Mouse (Mus musculus): Measurements from ENCODE around the gene Gm26965.
"Not testable (repeated sequence)": the region's sequence is repeated elsewhere in the genome, so short reads cannot be mapped to it uniquely, and the experiment has no call there.

Gm26965 gene

DNA sequence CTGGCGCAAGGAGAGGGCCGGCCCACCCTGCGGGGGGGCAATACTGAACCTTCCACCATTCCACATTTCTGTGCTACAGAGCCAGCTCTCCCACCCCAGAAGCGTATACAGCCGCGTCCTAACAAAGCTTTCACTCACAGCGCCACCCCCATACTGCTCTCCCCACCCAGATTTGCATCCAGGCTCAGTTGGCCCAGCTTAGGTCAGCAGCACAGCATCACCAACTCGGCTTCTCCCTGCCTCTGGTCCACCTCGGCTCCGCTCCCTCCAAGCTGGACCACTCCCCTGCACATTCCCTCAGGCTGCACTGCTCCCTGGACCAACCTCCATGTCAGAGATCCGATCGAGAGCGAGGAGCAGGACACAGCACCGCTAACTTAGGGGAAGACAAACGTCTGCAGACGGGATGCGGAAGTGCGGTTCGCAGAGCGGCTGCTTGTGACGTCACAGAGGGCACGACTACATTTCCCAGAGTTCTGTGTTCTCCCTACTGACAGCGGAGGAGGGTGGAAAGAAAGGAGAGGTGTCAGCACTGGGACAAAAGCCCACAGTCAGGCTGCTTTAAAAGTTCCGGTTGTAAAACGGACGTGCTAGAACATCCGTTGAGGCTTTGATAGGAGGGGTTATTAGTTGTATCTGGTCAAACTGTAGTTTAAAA is at the start of gene Gm26965, which contains the start of gene Zfp87:
Gene Gm26965, minus strand, starts transcription at position 399 of the 658 bp plus-strand sequence.
Gene Zfp87, minus strand, starts transcription at position 425 of the 658 bp plus-strand sequence.
- in situ Hi-C loops (cut with MseI, MboI), result no loop called here

DNA sequence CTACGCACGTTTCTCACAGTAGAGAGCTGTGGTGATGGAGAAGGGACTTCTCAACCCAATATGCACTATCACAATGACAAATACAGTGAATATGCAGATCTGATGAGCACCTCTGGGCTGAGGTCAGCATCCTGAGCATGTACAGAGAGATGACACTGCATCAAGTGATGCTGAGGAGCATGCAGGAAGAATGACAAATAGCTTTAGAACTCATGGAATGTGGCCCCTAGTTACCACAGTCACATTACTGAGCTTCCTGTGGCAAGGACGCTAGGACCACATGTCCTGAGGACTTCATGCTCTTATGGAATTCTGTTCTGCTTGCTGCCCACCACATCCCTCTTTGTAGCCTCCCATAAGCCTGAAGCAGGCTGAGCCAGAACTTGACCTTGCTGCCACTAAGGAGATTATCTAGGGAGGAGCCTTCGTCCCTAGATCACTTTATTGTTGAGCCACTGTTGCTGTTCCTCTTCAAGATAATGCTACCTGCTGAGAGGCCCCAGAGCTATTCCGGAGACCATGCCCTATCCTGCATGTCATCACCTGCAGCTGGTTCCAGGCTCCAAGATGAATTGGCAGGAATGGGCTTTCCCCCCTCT is 46.7 kb upstream of the Gm26965 start:
- in situ Hi-C loops (cut with MseI, MboI), result no loop called here

DNA sequence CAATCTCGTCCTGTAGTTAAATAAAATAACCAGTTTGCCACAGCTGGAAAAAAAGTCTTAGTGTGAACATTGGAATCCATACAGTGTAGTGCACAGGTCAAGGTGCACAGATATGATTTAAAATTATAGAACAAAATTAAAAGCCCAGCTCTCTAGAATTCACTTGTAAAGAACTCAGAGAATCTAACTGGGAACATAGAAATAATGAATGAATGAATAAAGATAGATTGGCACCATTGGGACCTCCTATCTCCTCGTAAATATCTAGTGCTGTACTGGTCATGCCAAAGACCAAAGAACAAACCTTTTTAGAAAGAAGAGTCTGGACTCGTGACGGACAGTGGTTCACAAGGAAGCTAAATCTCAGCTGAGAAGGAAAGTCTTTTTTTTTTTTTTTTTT is 27.8 kb upstream of the Gm26965 start, which contains the start of gene Zfp748:
Gene Zfp748, minus strand, starts transcription at position 101 of the 400 bp plus-strand sequence.
- in situ Hi-C loops (cut with MseI, MboI), result no loop called here

DNA sequence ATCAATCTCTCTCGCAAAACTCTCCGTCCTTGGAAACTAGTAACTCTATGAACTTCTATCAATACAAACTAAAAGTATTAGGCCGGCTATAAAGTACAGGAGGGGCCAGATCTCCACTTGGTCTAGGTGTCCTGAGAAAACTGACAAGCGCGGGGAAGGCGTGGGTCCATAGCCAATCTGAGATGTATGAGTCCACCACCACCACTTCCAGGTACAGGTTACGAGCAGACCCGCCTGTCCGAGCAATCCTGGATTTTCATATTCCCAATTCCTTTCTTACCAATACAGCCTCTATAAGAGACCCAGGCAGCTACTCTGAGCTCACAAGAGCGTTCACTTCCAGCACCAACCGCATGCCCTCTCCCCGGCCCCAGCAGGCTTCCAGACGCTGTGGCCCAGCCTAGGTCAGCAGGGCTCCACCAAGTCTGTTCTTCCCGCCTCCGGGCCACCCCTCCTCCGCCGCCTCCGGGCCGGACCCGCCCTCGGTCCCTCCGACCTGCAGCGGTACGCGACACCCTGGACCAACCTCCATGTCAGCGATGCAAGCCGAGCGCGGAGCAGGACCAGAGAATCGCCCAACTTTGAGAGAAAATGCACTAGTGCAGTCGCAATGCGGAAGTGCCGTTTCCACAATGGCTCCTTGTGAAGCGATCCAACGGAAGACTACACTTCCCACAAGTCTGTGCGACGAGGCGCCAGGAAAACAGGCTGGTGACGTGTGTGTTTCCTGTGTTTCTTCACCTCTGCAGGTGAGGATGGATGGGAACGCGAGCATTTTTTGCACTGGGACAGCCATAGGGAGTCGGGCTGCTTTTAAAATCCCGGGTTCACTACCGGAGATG is 26.8 kb upstream of the Gm26965 start:
- in situ Hi-C loops (cut with MseI, MboI), result no loop called here

DNA sequence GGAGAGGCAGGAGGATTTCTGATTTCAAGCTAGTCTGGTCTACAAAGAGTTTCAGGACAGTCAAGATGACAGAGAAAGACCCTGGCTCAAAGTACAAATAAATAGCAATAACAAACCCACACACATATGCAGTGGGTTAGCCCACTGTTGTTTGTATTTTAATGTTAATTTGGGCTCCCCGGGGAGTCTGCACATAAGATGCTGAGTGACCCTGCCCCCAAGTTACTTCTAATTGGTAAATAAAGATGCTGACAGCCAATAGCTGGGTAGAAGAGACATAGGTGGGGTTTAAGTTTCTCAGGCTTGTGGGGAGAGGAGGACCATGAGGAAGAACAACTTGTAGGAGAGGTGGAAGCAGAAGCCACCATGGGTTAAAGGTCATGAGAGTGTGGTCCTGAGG is 20.0 kb upstream of the Gm26965 start:
- in situ Hi-C loops (cut with MseI, MboI), result no loop called here

DNA sequence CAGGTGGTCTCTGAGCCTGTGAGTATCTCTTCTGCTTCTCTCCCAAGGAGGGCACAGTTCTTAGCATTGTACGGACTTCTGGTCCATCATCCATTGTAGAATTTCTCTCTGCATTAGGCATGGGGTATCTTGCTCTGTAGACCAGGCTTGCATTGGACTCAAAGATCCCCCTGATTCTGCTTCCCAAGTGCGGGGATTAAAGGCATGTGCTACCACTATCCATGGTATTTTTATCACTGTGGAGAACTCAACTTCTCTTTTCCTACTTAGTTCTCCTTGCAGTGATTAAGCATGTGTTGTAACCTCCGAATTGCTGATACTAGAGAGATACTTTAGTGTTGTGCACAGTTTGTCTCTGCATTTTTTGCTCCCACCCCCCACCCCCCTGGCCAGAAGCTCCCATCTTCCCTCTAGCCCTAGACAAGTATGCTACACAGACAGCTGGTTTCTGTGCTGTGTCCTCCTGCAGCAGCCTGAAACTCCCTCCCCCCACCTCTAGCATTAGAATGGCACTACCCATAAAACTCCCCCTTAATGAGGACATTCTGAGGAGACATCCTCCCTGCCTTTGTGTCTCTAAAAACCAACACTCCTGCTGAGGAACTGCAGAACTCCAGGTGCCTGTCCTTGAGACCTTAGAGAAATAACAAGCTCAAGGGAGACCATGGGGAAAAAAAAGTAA is 1.2 kb upstream of the Gm26965 start:
- in situ Hi-C loops (cut with MseI, MboI), result no loop called here

DNA sequence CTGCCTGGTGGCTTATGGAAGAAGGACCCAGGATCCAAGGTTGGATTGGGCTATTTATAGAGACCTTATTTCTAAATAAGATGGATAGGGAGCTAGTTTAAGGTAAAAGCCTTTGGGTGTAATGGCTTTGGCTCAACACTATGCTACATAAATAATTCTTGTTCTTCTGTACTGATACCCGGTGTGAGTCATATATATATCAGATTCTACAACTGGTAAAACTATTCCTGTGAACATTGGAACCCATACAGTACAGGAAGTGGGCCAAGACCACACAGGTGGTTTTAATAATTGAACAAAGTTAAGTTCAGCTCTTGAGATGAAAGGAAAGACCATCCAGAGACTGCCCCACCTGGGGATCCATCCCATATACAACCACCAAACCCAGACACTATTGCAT is 25.0 kb downstream of the Gm26965 start:
- in situ Hi-C loops (cut with MseI, MboI), result no loop called here

DNA sequence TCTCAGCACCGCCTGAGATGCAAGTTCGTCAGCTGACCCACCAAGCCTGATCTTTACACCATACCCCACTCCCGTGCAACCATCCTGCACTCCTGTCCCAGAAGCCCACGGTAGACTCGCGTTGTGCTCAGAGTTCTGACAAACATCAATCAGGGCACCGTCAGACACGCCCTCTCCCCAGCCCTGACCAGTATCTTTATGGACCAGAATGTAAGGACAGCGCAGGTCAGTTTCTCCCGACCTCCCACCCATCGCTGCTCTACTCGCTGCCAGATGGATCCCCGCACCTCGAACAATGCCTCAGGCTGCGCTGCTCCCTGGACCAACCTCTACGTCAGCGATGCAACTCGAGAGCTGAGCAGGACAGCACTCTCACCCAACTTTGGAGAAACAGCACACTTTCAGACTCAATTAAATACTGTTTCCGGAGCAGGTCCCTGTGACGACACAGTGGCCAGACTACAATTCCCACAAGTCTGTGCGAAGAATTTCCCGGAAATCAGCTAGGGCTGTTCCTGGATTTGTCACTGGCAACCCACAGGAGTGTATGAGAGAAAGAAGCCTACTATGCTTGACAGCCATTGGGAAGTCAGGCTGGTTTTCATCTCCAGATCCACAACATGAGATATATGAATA is 25.7 kb downstream of the Gm26965 start, which contains the start of gene Zfp58:
Gene Zfp58, minus strand, starts transcription at position 472 of the 636 bp plus-strand sequence.
- in situ Hi-C loops (cut with MseI, MboI), result no loop called here

DNA sequence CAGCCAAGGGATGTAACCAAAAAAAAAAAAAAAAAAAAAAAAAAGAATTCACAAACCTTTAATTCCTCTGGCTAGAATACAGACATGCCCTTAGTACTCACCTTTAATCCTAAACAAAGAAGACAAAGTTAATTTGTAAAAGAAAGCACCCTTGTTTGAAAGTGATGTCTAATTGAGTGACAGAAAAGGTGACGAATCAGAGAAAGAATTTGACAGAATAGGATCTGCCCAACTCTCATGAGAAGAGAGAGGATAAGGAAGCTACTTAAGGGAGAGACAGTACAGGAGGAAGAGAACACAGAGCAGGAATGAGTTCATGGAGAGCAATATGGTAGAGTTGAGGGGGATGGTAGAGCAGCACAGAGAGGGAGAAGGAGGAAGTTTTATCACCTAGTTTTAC is 30.3 kb downstream of the Gm26965 start:
- in situ Hi-C loops (cut with MseI, MboI), result no loop called here

DNA sequence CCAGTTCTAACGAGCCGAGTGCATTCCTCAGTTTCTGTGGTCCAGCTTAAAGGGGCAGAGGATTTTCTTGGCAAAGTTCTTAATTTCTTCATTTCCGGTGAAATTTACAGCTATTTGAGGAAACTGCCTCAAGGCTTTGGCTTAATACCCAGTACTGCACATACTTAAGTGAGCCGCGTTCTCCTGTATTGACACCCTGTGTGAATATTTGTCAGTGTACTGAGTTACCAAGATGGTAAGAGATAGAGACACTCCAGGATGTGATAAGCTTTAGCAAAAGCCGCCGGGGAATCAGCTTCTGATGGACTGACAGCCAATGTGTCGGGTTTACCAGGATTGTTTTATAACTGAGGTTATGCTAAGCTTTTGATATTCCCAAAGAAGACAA is 41.5 kb downstream of the Gm26965 start:
- in situ Hi-C loops (cut with MseI, MboI), result no loop called here

DNA sequence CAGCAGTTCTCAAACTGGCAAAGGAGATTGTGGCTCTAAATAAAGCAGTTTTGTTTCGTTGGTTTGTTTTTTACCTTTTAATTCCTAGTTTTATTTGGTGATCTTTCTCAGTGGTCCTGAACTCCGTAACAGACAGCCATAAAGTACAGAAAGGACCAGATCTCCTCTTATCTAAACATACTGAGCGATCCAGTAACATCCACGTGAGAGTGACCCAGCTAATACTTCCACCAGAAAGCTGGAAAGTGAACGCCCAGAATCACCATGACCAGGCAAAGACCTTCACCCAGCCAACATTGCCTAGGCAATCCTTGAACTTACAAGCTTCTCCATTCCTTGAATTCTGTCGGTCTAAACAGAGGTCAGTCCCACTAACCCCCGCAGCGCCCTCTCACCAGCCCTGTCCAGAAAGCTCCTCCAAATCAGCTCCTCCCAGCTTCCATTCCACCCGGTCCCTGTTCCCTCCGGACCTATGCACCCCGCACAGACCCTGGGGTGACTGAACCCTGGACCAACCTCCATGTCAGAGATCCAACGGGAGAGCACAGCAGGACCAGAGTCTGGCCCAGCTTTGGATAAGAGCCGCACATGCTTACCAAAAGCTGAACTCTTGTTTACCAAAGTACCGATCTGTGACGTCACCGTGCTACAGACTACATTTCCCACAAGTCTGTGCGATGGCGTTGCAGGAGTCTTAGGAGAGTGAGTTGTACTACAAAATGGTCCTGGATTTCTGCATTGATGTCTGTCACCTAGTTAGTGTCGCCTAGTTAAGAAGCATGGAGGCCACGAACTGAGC is 42.1 kb downstream of the Gm26965 start, which contains the start of gene Zfp874b:
Gene Zfp874b, minus strand, starts transcription at position 634 of the 799 bp plus-strand sequence.
- in situ Hi-C loops (cut with MseI, MboI), result no loop called here

DNA sequence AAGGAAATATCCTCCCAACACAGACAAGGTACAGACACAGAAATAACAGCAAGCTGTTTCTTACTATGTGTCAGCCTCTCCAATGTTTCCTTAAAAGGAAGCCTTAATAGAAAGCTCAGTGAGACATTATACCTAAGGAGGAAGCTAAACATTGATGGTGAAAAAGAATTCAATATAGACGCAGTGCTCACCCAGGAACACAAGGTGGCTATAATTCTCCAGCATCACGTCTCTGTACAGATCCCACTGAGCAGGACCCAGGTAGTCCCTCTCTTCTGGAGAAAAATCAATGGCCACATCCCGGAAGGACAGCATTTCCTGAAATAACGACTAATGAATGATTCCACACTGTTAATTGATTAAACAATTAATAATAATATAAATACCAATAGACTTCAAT is 44.4 kb downstream of the Gm26965 start:
- in situ Hi-C loops (cut with MseI, MboI), result no loop called here

DNA sequence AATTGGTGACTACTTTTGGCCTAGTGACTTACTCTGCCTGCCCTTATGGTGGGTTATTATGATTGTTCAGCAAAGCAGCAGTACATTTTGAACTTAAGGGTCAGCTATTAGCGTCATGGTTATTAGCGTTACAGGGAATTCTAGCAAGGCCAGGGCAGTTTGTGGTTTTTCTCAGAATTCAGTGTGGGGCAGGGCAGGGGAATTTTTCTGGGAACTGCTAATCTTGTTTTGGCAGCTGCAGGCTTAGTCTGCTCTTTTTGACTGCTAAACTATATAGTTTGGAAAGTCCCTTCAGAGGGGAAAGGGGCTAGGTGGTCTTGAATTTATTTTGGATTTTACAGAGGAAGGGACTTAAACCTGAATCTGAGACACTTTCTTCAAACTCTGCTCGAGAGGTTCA is 56.7 kb downstream of the Gm26965 start:
- in situ Hi-C loops (cut with MseI, MboI), result no loop called here

DNA sequence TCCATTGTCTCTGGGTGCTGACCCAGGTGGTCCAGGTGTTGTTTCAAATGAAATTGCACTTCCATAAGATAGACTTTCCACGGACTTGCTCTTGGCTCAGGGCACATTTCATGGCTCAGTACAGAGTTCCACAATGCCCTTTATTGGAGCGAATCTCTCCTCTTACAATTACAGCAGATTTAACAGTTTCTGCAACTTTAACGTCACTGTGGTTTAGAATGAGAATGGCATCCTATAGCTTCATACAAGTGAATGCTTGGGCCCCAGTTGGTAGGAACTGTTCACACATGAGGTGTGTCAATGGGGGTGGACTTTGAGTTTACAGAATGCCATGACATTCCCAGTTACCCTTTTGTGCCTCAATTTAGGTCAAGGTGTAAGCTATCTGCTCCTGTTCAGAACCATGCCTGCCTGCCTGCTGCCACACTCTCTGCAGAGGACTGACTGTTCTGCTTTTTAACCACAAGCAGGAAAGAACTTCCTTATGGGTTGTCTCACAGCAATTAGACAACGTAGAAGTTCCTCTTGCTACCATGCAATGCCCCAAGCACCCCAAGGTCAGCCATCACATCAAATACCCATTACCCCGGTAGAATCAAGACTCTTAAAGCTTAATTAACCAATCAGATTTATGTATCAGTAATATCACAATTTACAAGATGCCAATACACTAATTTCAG is 62.3 kb downstream of the Gm26965 start:
- in situ Hi-C loops (cut with MseI, MboI), result not testable (repeated sequence)

DNA sequence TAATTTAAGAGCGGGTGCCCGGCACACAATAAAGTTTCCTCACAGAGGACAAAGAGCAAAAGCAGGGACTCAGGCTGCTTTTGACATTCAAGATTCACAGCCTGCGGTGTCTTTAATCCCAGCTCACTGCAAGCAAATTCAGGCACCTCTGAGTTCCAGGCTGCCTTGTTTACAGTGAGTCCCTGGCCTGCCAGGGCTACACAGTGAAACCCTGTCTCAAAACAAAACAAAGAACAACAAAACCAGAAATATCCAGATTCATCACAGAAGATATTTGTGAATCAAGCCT is 74.0 kb downstream of the Gm26965 start:
- in situ Hi-C loops (cut with MseI, MboI), result no loop called here

DNA sequence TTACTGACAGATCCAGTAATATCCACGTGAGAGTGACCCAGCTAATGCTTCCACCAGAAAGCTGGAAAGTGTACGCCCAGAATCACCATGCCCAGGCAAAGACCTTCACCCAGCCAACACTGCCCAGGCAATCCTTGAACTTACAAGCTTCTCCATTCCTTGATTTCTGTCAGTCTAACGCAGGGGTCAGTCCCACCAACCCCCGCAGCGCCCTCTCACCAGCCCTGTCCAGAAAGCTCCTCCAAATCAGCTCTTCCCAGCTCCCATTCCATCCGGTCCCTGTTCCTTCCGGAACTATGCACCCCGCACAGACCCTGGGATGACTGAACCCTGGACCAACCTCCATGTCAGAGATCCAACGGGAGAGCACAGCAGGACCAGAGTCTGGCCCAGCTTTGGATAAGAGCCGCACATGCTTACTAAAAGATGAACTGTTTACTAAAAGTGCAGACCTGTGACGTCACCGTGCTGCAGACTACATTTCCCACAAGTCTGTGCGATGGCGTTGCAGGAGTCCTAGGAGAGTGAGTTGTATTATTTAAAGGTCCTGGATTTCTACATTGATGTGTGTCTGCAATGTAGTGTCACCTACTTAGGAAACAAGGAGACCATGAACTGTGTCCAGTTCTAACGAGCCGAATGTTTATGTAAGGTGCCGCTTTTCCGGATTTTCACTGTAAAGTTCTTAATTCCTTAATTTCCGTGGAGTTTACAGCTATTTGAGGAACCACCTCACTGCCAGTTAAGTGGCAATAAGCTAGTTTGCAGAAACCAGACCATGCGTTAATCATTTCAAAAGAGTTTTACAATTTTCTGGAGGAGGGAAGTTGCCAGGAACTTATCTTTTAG is 74.6 kb downstream of the Gm26965 start, which contains the start of gene Zfp874a:
Gene Zfp874a, minus strand, starts transcription at position 453 of the 849 bp plus-strand sequence.
- in situ Hi-C loops (cut with MseI, MboI), result no loop called here

Data from mouse trophoblast stem cell (cell line).